Mouse (Mus musculus) CH12.LX (cell line): Measurements from ENCODE around the gene Hyou1. TPM values are rescaled to one million over a fixed set of nuclear protein-coding genes. Genes with fewer than 3 reads are reported as not detected.

ENCODE experiments used
- DNase-seq: peaks from one replicate; pipeline ENCODE4 v3.0.0-alpha.2; 2013; ENCODE audit errors: extremely low read depth
- H3K27ac ChIP-seq: 2 replicates; pipeline ENCODE4 v1.5.1; 2012; ENCODE audit warnings: low read depth, mild to moderate bottlenecking, control low read depth, moderate library complexity; ENCODE audit not compliant: insufficient read depth
- H3K27me3 ChIP-seq: replicated peaks from 2 replicates; pipeline ENCODE3; 2012; ENCODE audit warnings: inconsistent platforms
- H3K36me3 ChIP-seq, 2 experiments: replicated peaks in 1 of 2; 2 replicates each; pipeline versions ENCODE3 to v1.6.1; 2012; ENCODE audit warnings: inconsistent platforms in 1 of 2, low read length in 1 of 2, mild to moderate bottlenecking in 1 of 2, mixed read lengths in 1 of 2, moderate library complexity in 1 of 2; ENCODE audit not compliant: control insufficient read depth in 1 of 2, insufficient read depth in 1 of 2
- H3K4me1 ChIP-seq, 2 experiments: 2 replicates each; pipeline ENCODE4 v1.6.1; 2012; ENCODE audit warnings: inconsistent platforms in 1 of 2, moderate library complexity in 1 of 2; ENCODE audit not compliant: insufficient read depth in 2 of 2, control insufficient read depth in 1 of 2
- H3K4me2 ChIP-seq: 2 replicates; pipeline ENCODE4 v1.6.1; 2012; ENCODE audit warnings: low read depth, mild to moderate bottlenecking, control low read depth; ENCODE audit not compliant: poor library complexity, insufficient read depth, severe bottlenecking
- H3K4me3 ChIP-seq, 3 experiments: fragments of 150-350 bp in 1 of 3; sonication (generic) in 1 of 3; replicated peaks in 1 of 3; 2 replicates each; pipeline versions ENCODE3 to v1.5.1; 2011 to 2012; ENCODE audit warnings: low read depth in 2 of 3, low read length in 2 of 3, mild to moderate bottlenecking in 2 of 3, moderate library complexity in 2 of 3, control low read depth in 1 of 3, improper control_type of control experiment in 1 of 3, inconsistent platforms in 1 of 3, mixed read lengths in 1 of 3; ENCODE audit not compliant: poor library complexity in 1 of 3
- H3K79me2 ChIP-seq: replicated peaks from 2 replicates; pipeline ENCODE4 v1.6.1; 2012; ENCODE audit warnings: mild to moderate bottlenecking, moderate library complexity; ENCODE audit not compliant: control insufficient read depth, poor library complexity, insufficient read depth, severe bottlenecking; ENCODE audit errors: extremely low read depth
- H3K9ac ChIP-seq: 2 replicates; pipeline ENCODE4 v1.6.1; 2012; ENCODE audit warnings: low read depth, mild to moderate bottlenecking, control low read depth, moderate library complexity; ENCODE audit not compliant: insufficient read depth
- H3K9me3 ChIP-seq: replicated peaks from 2 replicates; pipeline ENCODE3; 2012; ENCODE audit warnings: low read length, inconsistent platforms, mixed read lengths
- BHLHE40 ChIP-seq: IDR thresholded peaks from 2 replicates; pipeline ENCODE4 v1.6.1; 2011; ENCODE audit warnings: mild to moderate bottlenecking, low read depth, low read length, improper control_type of control experiment
- CTCF ChIP-seq, 2 experiments: IDR thresholded peaks in 1 of 2; conservative IDR thresholded peaks in 1 of 2; 2 replicates each; pipeline ENCODE4 v1.5.1; 2011 to 2012; ENCODE audit warnings: low read depth in 2 of 2, low read length in 2 of 2, improper control_type of control experiment in 1 of 2, inconsistent platforms in 1 of 2, mild to moderate bottlenecking in 1 of 2, moderate library complexity in 1 of 2
- E2F4 ChIP-seq: IDR thresholded peaks from 2 replicates; pipeline ENCODE4 v1.6.1; 2011; ENCODE audit warnings: low read depth, low read length, improper control_type of control experiment; ENCODE audit not compliant: insufficient replicate concordance
- ELF1 ChIP-seq: IDR thresholded peaks from 2 replicates; pipeline ENCODE4 v1.6.1; 2014; ENCODE audit warnings: low read depth, mild to moderate bottlenecking, inconsistent platforms, low read length, improper control_type of control experiment
- ETS1 ChIP-seq: conservative IDR thresholded peaks from 2 replicates; pipeline ENCODE4 v1.6.1; 2012; ENCODE audit warnings: low read depth, mild to moderate bottlenecking, inconsistent platforms, low read length, improper control_type of control experiment, moderate library complexity
- JUND ChIP-seq: conservative IDR thresholded peaks from 2 replicates; pipeline ENCODE4 v1.6.1; 2011; ENCODE audit warnings: low read depth, low read length, improper control_type of control experiment
- MAZ ChIP-seq: IDR thresholded peaks from 2 replicates; pipeline ENCODE4 v1.6.1; 2012; ENCODE audit warnings: low read depth, mild to moderate bottlenecking, inconsistent platforms, low read length, improper control_type of control experiment, moderate library complexity
- MXI1 ChIP-seq: IDR thresholded peaks from 2 replicates; pipeline ENCODE4 v1.6.1; 2011; ENCODE audit warnings: mild to moderate bottlenecking, low read depth, low read length, improper control_type of control experiment
- NELFE ChIP-seq: IDR thresholded peaks from 2 replicates; pipeline ENCODE4 v1.6.1; 2011; ENCODE audit warnings: low read depth, low read length, improper control_type of control experiment
- NRF1 ChIP-seq: IDR thresholded peaks from 2 replicates; pipeline ENCODE4 v1.6.1; 2014; ENCODE audit warnings: low read depth, mild to moderate bottlenecking, inconsistent platforms, low read length, improper control_type of control experiment, moderate library complexity
- PAX5 ChIP-seq: IDR thresholded peaks from 2 replicates; pipeline ENCODE4 v1.6.1; 2012; ENCODE audit warnings: low read length, inconsistent platforms, mixed read lengths
- POLR2A ChIP-seq: IDR thresholded peaks from 2 replicates; pipeline ENCODE4 v1.6.1; 2011; ENCODE audit warnings: low read depth, mild to moderate bottlenecking, improper control_type of control experiment, low read length
- RAD21 ChIP-seq: IDR thresholded peaks from 2 replicates; pipeline ENCODE4 v1.6.1; 2011; ENCODE audit warnings: low read depth, mild to moderate bottlenecking, low read length, improper control_type of control experiment, moderate library complexity
- RCOR1 ChIP-seq: conservative IDR thresholded peaks from 2 replicates; pipeline ENCODE4 v1.6.1; 2012; ENCODE audit warnings: low read depth, mild to moderate bottlenecking, inconsistent platforms, low read length, improper control_type of control experiment
- SMC3 ChIP-seq: IDR thresholded peaks from 2 replicates; pipeline ENCODE4 v1.6.1; 2011; ENCODE audit warnings: low read depth, low read length, improper control_type of control experiment
- UBTF ChIP-seq: IDR thresholded peaks from 2 replicates; pipeline ENCODE4 v1.6.1; 2012; ENCODE audit warnings: low read depth, mild to moderate bottlenecking, inconsistent platforms, low read length, improper control_type of control experiment, moderate library complexity
- USF2 ChIP-seq: conservative IDR thresholded peaks from 2 replicates; pipeline ENCODE4 v1.6.1; 2011; ENCODE audit warnings: low read depth, low read length, improper control_type of control experiment
- ZC3H11A ChIP-seq: IDR thresholded peaks from 2 replicates; pipeline ENCODE4 v1.6.1; 2012; ENCODE audit warnings: low read depth, mild to moderate bottlenecking, inconsistent platforms, low read length, improper control_type of control experiment
- ZMIZ1 ChIP-seq: IDR thresholded peaks from 2 replicates; pipeline ENCODE4 v1.6.1; 2012; ENCODE audit warnings: low read depth, mild to moderate bottlenecking, inconsistent platforms, low read length, improper control_type of control experiment
- dilution Hi-C: fragments of 300-500 bp; cut with MboI; formaldehyde crosslinking; loops from 2 replicates; pipeline ENCODE4 v1.14.3; 2020; ENCODE audit warnings: low sequenced_read_pairs; ENCODE audit not compliant: extremely low pct_unique_long_range_greater_than_20kb, extremely low pct_ligation_motif_present
- in situ Hi-C: fragments of 300-500 bp; cut with MboI; formaldehyde crosslinking; loops from 3 replicates; pipeline ENCODE4 v1.14.3; 2019; ENCODE audit warnings: low sequenced_read_pairs, low pct_ligation_motif_present, low pct_unique_long_range_greater_than_20kb, mixed read lengths
- polyA plus RNA-seq: library from polyadenylated mRNA; unstranded; fragments of >175 nt; gene quantifications from 2 replicates; pipeline ENCODE4 v1.2.1, GENCODE M21; 2012; ENCODE audit warnings: low read depth; ENCODE audit not compliant: insufficient read length
- total RNA-seq, 2 experiments: library from RNA; depleted of rRNA; stranded (reverse); fragments of 300-350 nt in 1 of 2; fragments of >200 nt in 1 of 2; gene quantifications; 2 replicates each; pipeline ENCODE4 v1.2.3; 2012 to 2014

The Hyou1 gene
- total and polyA plus RNA-seq, 3 experiments = 32.6 to 89.9 (median 88.7) TPM

GRCm38 (mm10) chr9:44342173-44342572 is 37.1 kb upstream of the Hyou1 start:
- TF ChIP-seq JUND (no peak), PAX5 (no peak), MXI1 (no peak), UBTF (no peak), USF2 (no peak), POLR2A (no peak), SMC3 (no peak)
- TF ChIP-seq, all 38 proteins: peak for 0
- peaks cover 35 to 62% of the 10 kb centered on the region in 2 experiments for H3K36me3 ChIP-seq
- no peak overlapping the region for H3K9ac ChIP-seq
- peaks cover 14% of the 10 kb centered on the region for H3K79me2 ChIP-seq
- H3K4me1 ChIP-seq = peaks cover 6 to 33% of the 10 kb centered on the region in 2 experiments; a peak in 2 of 4 replicates
- no peak for DNase-seq
- H3K4me3 ChIP-seq = no peak overlapping the region
- dilution Hi-C loops (no loop called here), in situ Hi-C loops (loop anchor here (5.0 kb wide), 2 partner anchors 50 to 55 kb away; partner anchors contain the start of gene Slc37a4)
- H3K4me2 ChIP-seq = no peak overlapping the region
- no peak overlapping the region for H3K27ac ChIP-seq
- no peaks in the 10 kb centered on the region for H3K27me3 ChIP-seq
- peaks cover 2% of the 10 kb centered on the region for H3K9me3 ChIP-seq

GRCm38 (mm10) chr9:44342605-44343004 is 36.7 kb upstream of the Hyou1 start:
- H3K4me3 ChIP-seq = peak overlapping the region in 1 of 3 experiments; percentile 75
- H3K4me2 ChIP-seq = peak overlapping the region; percentile 88; the same call in 1 of the 2 replicates
- TF ChIP-seq ELF1 (no peak), CTCF (conservative IDR thresholded peaks at IDR 0.05 in 1 of 2, IDR thresholded peaks at IDR 0.05 in 1 of 2; ENCODE audit: low read depth in 2 of 2, low read length in 2 of 2) (no peak), MXI1 (no peak), BHLHE40 (no peak), MAZ (no peak), ZMIZ1 (no peak), ZC3H11A (no peak), E2F4 (no peak), NELFE (no peak), ETS1 (no peak), RAD21 (no peak), NRF1 (no peak), RCOR1 (no peak)
- dilution Hi-C loops (no loop called here), in situ Hi-C loops (loop anchor here (5.0 kb wide), 2 partner anchors 50 to 55 kb away; partner anchors contain the start of gene Slc37a4)
- peaks cover 10% of the 10 kb centered on the region for H3K79me2 ChIP-seq
- H3K9me3 ChIP-seq = peaks cover 2% of the 10 kb centered on the region
- H3K27ac ChIP-seq = no peak overlapping the region
- peaks cover 4 to 33% of the 10 kb centered on the region in 2 experiments; a peak in 2 of 4 replicates for H3K4me1 ChIP-seq
- H3K36me3 ChIP-seq = peaks cover 35 to 62% of the 10 kb centered on the region in 2 experiments
- peak overlapping the region; percentile 64; the same call in 1 of the 2 replicates for H3K9ac ChIP-seq
- no peaks in the 10 kb centered on the region for H3K27me3 ChIP-seq
- DNase-seq = no peak
